Mouse (Mus musculus): ENCODE measurements around the gene Cd86. TPM values are rescaled to one million over a fixed set of nuclear protein-coding genes. Genes with fewer than 3 reads are reported as not detected.
A peak's percentile ranks its signal among the peaks of the same experiment; 100 is the strongest.

The Cd86 gene
- 3.9 and 5.1 TPM in 2 replicates for polyA plus RNA-seq (2012; rRNA removed)

- DNase-seq (ENCODE audit: low spot score) = no peak
Observed at GRCm38 (mm10) chr16:36665782-36666181, at the start of gene Cd86. Gene Cd86, minus strand, starts transcription at chr16:36666081.

DNA sequence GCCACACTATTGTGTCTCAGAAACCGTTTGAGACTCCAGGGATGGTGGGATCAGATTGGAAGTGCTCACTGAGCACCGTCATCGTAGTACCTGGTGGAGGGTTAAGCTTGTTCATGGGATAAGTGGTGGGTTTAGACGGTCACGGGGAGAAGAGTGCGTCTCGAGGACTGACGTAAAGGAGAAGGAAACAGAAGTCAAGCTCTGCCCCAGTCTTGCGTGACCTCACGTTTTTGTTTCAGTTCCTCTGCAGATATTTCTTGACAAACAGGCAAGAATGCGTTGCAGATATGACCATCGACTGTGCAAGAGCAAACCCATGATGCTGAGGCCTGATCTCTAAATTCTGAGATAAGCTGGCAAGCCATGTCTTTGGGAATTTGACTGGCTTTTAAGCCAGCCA lies 45.9 kb upstream of the Cd86 start:
- no peak for DNase-seq (ENCODE audit: low spot score)

DNA sequence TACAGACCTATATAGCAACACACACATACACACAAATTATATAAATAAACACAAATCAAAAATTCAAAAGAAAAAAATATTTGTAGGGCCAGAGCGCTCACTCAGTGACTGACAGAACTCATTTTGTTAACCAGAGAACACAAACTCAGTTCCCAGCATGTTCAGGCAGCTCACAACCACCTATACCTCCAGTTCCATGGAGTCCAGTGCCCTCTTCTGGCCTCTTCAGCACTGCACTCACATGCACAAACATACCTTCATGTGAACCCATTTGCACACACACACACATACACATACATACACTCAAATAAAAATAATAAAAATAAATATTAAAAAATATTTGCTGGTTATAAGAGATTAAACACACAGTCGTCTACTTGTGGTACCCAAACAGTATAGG lies 44.9 kb upstream of the Cd86 start:
- no peak for DNase-seq (ENCODE audit: low spot score)

DNA sequence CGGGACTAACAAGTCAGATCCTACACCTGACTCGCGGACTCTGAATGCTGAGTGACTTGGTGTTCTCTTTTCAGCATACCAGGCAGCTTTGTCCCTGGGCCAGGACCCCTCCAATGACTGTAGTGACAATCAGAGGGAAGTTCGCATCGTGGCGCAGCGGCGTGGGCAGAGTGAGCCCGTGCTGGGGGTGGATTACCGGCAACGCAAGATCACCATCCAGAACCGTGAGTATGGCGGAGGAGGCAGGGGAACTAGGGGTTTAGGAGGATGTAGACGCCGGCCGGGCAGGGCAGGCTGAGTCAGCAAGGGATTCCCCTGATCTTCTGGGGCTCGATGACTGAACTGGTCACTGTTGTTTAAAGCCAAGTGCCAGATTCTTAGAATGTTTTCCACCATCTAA lies 43.5 kb upstream of the Cd86 start:
- no peak for DNase-seq (ENCODE audit: low spot score)

GRCm38 (mm10) chr16:36708751-36709150 lies 42.9 kb upstream of the Cd86 start:
- no peak for DNase-seq (ENCODE audit: low spot score)

DNA sequence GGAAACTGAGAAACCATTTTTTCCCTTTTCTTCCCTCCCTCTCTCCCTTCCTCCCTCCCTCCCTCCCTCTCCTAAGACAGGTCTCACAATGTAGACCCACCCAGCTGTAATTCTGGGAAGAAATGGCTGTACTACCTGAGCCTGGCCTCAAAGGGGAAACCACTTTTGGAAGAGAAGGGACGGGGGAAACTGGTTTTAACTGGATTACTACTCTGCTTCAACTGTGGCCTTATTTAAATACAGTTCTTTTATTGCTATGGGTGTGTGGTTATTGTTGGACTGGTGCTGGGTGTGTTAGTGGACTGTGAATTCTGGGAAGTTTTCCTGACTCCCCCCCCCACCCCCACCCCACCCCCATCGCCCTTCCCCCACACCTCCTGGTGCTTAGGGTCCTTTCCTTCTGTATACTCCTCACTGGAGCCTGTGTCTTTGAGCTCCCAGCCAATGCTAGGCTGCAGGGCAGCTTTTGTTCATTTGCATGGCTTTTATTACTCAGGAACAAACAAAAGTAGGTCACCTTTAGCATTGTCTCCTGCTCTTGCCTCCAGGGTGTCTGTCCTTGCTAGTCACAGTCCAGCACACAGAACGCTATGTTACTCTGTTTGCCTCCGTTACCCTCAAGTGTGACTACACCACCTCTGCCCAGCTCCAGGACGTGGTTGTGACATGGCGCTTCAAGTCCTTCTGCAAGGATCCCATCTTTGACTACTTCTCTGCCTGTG lies 42.0 kb upstream of the Cd86 start:
- DNase-seq (ENCODE audit: low spot score) = peak; percentile 42

DNA sequence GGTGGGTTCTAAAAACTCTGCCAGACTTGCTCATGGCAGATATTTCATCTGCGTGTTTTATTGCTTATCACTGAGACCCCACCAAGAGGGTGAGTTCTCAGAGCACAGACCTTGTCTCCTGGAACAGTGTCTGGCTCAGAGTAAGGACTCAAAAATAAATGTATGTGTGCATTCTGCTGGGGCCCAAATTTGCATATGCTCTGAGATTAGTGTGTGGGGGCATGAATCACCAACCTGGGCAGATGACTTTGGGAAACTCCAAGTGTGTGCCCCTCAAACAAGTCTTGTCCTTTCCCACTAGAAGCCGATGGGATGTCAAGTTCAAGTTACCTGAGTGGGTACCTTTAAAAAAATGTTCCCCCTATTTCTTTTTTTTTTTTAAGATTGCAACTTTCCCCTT lies 34.6 kb upstream of the Cd86 start:
- DNase-seq (ENCODE audit: low spot score) = no peak

DNA sequence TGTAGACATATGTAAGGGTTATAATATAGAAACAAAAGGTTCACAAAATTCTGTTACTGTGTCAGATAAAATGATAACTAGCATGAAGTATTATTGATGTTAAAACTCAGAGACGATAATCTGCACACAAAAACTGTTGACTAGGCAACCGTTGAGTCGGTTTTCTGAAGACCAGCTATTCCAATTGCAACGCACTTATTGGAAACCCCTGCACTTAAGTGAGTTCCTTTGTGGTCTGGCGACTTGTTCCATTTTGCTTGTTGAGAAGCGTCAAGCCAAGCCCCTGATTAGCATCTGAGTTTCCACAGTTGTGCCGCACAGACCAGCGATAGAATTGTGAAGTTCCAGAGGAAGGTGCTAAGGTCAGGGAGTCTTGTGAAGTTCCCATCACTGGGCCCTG lies 31.4 kb upstream of the Cd86 start:
- DNase-seq (ENCODE audit: low spot score) = no peak

- no peak for DNase-seq (ENCODE audit: low spot score)
Observed at GRCm38 (mm10) chr16:36694798-36695290, 29.0 kb upstream of the Cd86 start.

DNA sequence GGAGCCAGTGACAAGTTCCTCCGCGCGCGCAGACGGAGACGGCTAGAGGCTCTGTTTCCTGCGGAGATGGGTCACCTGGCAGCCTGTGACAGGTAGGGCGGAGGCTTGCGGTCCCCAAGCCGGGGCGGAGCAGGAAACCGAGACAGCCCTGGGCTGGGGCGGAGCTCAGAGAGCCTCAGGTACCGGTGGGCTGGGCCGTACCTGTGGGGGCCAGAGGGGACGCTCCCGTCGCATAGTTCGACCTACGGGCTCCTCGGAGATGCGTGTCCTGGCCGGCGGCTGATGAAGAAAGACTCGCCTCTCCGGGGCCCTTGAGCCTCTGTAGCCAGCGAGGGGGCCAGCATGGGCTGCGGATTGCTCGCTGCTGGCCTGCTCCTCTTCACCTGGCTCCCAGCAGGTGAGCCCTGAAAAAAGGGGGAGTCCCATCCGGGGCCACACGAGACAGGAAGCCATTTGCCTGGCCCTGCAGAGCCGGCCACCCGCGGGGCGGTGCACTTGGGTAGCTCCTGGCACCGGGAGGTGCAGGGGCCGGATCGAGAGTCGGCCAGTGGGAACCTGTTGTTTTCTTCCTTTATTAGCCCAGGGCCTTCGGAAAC lies 28.0 kb upstream of the Cd86 start, which contains the start of gene Ildr1:
TSS of gene Ildr1 (plus strand) at position 161 of the 596 bp plus-strand sequence.
- peak; percentile 60 for DNase-seq (ENCODE audit: low spot score)

DNA sequence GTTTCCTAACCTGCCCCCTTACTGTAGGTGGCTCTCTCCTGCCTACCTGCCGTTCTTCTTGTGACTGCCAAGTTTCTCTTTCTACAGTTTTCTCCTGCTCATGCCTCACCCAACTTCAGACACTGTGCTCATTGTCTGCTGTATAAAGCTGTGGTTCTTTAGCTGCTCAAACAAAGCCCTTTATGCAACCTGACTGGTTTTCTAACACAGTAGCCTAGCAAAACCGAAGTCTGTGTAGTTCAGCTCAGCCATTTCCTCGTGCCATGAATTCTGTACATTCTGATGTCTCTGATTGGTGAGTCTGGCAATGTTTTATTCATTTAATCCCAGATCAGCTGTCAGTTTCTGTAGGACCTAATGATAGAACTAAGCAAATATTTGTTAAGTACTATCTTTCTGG lies 25.6 kb upstream of the Cd86 start:
- no peak for DNase-seq (ENCODE audit: low spot score)

DNA sequence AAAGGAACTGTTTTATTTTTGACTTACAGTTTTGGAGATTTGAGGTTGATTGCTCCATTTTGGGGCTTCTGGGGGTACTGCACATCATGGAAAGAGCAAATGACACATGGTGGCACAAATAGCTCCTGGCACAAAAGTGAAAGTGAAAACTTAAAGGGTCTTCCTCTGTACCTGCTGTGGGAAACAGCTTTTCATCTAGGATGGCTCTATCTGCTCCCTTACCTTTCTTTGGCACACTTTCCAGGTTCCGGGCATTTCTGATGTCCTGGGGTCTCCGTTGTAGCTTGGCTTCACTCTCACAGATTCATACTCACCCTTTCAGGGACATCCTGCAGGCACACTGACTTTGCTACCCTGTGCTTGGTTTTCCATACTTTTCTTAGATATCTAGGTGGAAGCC lies 22.2 kb upstream of the Cd86 start:
- no peak for DNase-seq (ENCODE audit: low spot score)

DNA sequence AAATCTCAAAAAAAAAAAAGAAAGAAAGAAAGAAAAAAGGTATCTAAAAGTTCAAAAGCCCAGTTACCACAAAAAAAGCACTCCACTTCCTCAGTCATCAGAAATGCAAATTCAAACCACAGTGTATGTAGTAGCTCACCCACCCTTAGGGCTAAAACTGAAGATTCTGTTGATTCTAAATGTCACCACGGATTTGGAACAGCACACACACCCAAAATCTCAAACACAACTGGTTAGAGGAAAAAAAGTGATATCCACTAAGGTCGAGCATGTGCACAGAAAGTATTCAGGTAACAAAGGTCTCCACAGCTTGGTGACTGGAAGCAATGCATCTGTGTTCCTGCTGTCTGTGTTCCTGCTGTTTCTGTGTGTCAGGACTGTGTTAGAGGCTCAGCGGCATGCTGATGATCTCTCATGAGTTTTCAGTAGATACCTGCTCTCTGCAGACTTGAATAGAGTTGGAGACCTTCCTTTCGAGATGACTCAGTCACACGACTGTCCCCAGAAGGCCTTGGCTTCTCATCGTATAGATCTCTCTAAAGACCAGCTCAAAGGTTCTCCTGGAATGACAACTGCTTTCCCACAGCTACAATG lies 18.5 kb upstream of the Cd86 start:
- DNase-seq (ENCODE audit: low spot score) = no peak

DNA sequence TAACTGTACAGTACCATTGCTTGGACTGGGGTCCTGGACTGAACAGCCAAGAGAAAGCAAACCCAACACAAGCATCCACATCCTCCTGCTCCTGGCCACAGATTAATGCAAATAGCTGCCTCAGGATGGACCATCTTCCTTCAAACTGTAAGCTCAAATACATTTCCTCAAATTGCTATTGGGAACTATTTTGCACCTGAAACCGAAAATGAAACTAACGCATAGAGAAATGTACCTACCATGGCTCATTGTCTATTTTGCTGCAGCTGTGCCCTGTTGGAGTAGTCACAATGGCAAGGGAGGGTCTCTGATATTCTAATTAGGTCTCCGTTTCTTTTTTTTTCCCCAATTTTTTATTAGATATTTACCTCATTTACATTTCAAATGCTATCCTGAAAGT lies 15.9 kb upstream of the Cd86 start:
- no peak for DNase-seq (ENCODE audit: low spot score)

DNA sequence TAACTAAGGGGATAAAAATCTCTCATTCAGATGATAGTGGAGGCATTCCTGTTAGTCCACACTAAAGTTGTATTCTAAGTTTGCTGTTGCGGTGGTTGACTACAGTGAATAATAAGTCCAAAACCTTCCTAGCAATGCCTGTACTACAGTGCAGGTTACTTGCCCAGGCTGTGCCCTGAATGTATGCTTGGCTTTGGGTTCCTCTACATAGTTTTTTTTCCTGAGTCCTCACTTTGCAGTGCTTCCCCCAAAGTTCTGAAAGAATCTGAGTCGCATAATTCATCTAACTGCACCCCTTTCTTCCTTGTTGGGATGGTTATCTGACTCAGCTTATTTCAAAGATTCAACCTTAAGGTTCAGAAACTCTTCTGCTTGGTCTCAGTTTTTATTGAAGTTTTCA lies 10.0 kb upstream of the Cd86 start:
- DNase-seq (ENCODE audit: low spot score) = no peak

- DNase-seq (ENCODE audit: low spot score) = no peak
Observed at GRCm38 (mm10) chr16:36675304-36675703, 9.4 kb upstream of the Cd86 start.

GRCm38 (mm10) chr16:36674457-36675204 lies 8.8 kb upstream of the Cd86 start:
- no peak for DNase-seq (ENCODE audit: low spot score)

DNA sequence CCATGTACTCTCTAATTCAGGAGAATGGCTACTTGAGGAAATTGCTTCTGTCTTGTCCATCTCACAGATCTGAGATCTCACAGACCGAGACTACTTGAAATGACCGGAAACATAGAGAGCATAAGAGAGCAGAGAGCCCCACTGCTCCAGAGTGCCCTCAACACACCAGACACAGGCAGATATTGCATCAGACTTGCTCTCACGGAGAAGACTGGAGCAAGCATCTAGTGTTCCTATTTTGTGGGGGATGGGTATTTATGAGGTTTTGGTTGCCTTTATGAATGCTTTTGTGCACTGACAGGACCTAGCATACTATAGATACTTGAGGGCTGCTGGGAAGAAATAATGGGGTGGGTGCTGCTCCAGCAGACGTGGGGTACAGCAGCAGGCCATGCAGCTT lies 7.3 kb upstream of the Cd86 start:
- DNase-seq (ENCODE audit: low spot score) = no peak

DNA sequence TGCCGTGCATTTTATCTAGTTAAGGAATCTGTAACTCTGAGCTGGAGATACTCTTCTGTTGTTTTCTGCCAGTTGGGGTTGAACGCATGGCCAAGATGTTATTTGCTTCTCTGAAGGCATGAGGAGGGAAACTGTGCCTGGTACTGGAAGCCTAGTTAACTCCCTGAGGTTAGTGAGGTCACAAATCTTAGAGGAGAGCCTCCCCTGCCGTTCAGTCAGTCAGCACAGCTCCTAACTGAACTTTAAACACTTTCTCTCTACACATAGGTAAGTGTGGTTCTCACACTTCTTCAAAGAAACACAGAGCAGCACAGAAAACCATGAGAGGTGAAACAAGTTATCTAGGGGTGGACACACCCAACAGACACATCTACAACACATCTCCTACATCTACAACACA lies 4.7 kb upstream of the Cd86 start:
- no peak for DNase-seq (ENCODE audit: low spot score)

DNA sequence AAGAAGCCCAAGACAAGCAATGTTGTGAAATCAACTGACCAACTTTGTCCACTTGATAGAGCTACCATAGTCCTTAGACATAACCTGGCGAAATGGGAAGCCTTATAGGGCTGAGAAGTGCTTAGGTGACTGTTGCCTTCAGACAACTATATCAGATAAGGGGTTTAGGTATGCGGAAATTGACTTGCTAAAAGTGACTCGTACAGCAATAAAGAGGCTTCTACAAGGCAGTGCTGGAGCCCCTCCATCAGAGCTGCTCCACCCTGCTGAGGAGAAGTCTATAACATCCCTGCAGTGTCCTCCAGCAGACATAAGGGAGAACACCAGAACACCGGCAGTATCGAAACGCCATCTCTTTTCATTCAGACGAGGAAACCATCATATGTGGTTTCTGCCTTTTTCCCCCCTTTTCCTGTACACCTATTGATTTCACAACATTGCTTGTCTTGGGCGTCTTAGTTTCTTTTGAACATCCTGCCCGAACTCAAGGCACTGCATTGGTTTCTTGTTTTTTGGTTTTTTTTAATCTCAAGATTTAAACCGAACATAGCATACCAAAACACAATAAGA lies 652 bp upstream of the Cd86 start:
- DNase-seq (ENCODE audit: low spot score) = no peak

DNA sequence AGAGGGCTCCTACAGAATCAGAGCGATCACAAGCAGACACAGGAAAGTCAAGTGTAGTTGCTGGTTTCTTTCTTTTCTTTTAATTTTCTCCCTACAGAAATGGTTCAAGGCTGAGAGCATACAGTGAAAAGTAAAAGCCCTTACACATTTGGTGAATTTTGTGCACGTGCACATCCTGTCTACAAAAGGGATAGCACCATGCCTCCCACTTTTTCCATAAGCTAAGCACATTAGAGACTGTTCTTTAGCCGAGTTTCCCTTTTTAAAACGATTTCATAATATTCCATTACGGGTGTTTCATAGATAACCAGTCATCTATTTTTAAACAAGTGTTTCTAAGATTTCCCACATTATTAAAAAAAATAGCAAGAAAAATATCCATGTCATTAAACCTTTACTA lies 2.4 kb downstream of the Cd86 start:
- DNase-seq (ENCODE audit: low spot score) = no peak

DNA sequence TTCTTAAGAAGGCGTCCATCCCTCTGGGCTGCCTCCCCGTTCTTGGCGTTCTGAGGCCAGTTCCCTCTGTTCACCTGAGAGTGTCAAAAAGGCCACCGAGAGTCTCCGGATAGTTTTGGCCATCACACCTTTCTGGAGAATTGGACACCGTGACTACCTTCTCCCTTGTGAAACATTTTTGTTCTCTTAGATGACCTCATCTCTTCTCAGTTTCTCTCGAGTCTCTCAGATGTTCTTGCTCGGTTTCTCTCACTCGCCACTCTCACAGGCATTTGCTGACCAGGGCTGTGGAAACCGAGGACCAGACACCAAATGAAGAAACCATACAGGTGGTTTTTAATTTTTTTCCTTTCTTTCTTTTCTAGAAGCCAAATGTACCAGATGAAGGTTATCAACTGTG lies 4.6 kb downstream of the Cd86 start:
- DNase-seq (ENCODE audit: low spot score) = no peak

Measured in urinary bladder, adult 2 months (tissue).